Mouse (Mus musculus) right cerebral cortex, postnatal 36 days (tissue): ENCODE measurements around the gene Gm1140.
"Not testable (repeated sequence)": the region's sequence is repeated elsewhere in the genome, so short reads cannot be mapped to it uniquely, and the experiment has no call there.

Experiments
- DNase-seq, 2 experiments: peaks; one replicate each; pipeline ENCODE4 v3.0.0; 2022; ENCODE audit warnings: low spot score in 2 of 2, mixed read lengths in 1 of 2

Gm1140 gene

GRCm38 (mm10) chrX:67693462-67693861, at the start of gene Gm1140:
Gene Gm1140, minus strand, starts transcription at chrX:67693562.
- not testable (repeated sequence) for DNase-seq

GRCm38 (mm10) chrX:67695398-67695797, 2.0 kb upstream of the Gm1140 start, which contains the start of gene Gm14692:
Gene Gm14692, plus strand, starts transcription at chrX:67695698.
- not testable (repeated sequence) for DNase-seq
